Mouse (Mus musculus) inflammation-experienced regulatory T-cells, adult 6 months (primary cell): ENCODE measurements around the gene March4. TPM values are rescaled to one million over a fixed set of nuclear protein-coding genes. Genes with fewer than 3 reads are reported as not detected.

Source experiments
- ATAC-seq: one replicate; pipeline ENCODE4 v1.8.0; 2017
- polyA plus RNA-seq, 3 experiments: library from polyadenylated mRNA; unstranded; fragments of 100-300 nt; shearing (Covaris generic); gene quantifications; one replicate each; pipeline ENCODE4 v1.2.1; 2017

The March4 gene
- polyA plus RNA-seq, 3 experiments from 2014 or later = not detected

- ATAC-seq = no peak
Measured at GRCm38 (mm10) chr1:72439146-72439545, 97.6 kb downstream of the March4 start.

GRCm38 (mm10) chr1:72436967-72437366 lies 99.8 kb downstream of the March4 start:
- no peak for ATAC-seq

- no peak for ATAC-seq
Measured at GRCm38 (mm10) chr1:72434510-72434909, 102.2 kb downstream of the March4 start.

GRCm38 (mm10) chr1:72432579-72432978 lies 104.2 kb downstream of the March4 start:
- ATAC-seq = no peak

- no peak for ATAC-seq
Measured at GRCm38 (mm10) chr1:72429107-72429807, 107.5 kb downstream of the March4 start.

GRCm38 (mm10) chr1:72428526-72428925 lies 108.2 kb downstream of the March4 start:
- ATAC-seq = no peak

GRCm38 (mm10) chr1:72426456-72426855 lies 110.3 kb downstream of the March4 start:
- no peak for ATAC-seq

- ATAC-seq = no peak
Measured at GRCm38 (mm10) chr1:72422121-72422520, 114.6 kb downstream of the March4 start.

- no peak for ATAC-seq
Measured at GRCm38 (mm10) chr1:72420220-72420619, 116.5 kb downstream of the March4 start.

- no peak for ATAC-seq
Measured at GRCm38 (mm10) chr1:72418744-72419655, 117.7 kb downstream of the March4 start.

- no peak for ATAC-seq
Measured at GRCm38 (mm10) chr1:72414561-72415253, 122.0 kb downstream of the March4 start.

- no peak for ATAC-seq
Measured at GRCm38 (mm10) chr1:72414133-72414532, 122.6 kb downstream of the March4 start.

GRCm38 (mm10) chr1:72413205-72413604 lies 123.5 kb downstream of the March4 start:
- ATAC-seq = no peak

GRCm38 (mm10) chr1:72411108-72411507 lies 125.6 kb downstream of the March4 start:
- no peak for ATAC-seq

- no peak for ATAC-seq
Measured at GRCm38 (mm10) chr1:72409936-72410335, 126.8 kb downstream of the March4 start.

- ATAC-seq = no peak
Measured at GRCm38 (mm10) chr1:72406505-72407079, 130.1 kb downstream of the March4 start.

- no peak for ATAC-seq
Measured at GRCm38 (mm10) chr1:72401331-72402069, 135.2 kb downstream of the March4 start.

- no peak for ATAC-seq
Measured at GRCm38 (mm10) chr1:72400616-72401015, 136.1 kb downstream of the March4 start.

GRCm38 (mm10) chr1:72399720-72400401 lies 136.9 kb downstream of the March4 start:
- no peak for ATAC-seq

GRCm38 (mm10) chr1:72390420-72390819 lies 146.3 kb downstream of the March4 start:
- ATAC-seq = no peak

GRCm38 (mm10) chr1:72383651-72384050 lies 153.1 kb downstream of the March4 start:
- no peak for ATAC-seq
